Mouse (Mus musculus) erythroblast, embryonic 14.5 days (primary cell): ENCODE data around the gene Vdr.

Experiments
- GATA1 ChIP-seq: IDR thresholded peaks from 2 replicates; pipeline ENCODE4 v1.6.1; 2012; ENCODE audit warnings: low read length, inconsistent platforms, mixed read lengths
- TAL1 ChIP-seq: IDR thresholded peaks from 3 replicates; pipeline ENCODE4 v1.6.1; 2012; ENCODE audit warnings: low read length, inconsistent platforms, mixed read lengths

GRCm38 (mm10) chr15:97841383-97841782, 69.0 kb downstream of the Vdr start:
- TF ChIP-seq TAL1, result no peak
- no peak for TF ChIP-seq GATA1
